ENCODE assay signal across 9 mouse cellular contexts in the genomic region with DNA sequence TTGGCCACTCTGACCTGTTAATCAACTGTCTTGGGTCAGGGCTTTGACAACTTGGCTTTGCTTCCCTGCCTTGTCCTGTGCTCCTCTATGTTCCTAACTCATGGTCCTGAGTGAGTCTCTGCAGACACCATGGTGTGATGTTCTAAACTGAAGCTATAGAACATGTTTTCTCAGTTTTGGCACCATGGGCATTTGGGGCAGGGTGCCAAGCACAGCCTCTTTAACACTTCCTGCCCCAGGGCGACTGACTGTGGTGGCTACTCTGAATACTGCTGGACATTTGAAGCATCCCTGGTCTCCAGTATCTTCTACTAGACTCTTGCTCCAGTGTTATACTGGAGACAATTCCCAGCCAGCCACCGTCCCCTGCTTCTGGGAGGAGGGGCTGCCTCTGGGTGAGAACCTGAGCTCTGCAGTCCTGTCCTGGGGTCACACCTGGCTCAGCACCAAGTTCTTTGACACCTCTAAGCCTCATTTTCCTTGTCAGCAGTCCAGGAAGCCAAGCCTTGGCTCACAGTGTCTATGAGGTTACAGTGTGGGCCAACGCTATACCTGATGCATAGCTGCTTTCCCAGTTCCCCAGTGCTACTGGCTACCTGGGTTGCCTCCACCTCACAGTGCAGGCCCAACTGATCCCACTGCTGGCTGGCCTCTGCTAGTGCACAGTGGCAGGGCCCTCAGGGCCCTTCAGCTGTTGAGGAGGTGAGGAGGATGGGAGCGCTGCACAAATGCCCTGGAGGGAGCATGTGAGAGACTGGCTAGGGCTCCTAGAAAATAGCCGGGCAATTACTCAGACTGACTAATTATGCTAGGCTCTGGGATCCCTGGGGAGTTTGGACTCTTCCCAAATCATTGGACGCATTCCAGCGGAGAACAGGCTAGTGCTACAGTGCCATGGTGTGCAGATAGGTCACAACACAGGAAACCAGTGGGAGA. TPM values are rescaled to one million over a fixed set of nuclear protein-coding genes. Genes with fewer than 3 reads are reported as not detected.
DNase-seq lines count a peak whose midpoint lies in the region; ATAC-seq lines count a peak whose summit lies in the region.
"Had no signal": no experiment of that assay in that cellular context is flagged by ENCODE, and none has a peak within 500 bp of the region (broad histone marks: within the 10 kb centered on the region; RNA-seq: fewer than 3 reads in every experiment).

No protein-coding gene starts in this region.

- H3K4me1 ChIP-seq in hindbrain, embryonic 10.5 days (replicated peaks), result peaks cover 22% of the 10 kb centered on the region
- H3K4me1 ChIP-seq in midbrain, embryonic 16.5 days (ENCODE audit: control insufficient read depth, insufficient read depth, low read length), result peaks cover 13% of the 10 kb centered on the region

- no peak overlapping the region for H3K4me3 ChIP-seq in hindbrain, embryonic 10.5 days
- H3K4me3 ChIP-seq in midbrain, embryonic 16.5 days (ENCODE audit: low read depth, low read length), result no peak overlapping the region

- H3K9me3 ChIP-seq in hindbrain, embryonic 10.5 days, result no peaks in the 10 kb centered on the region
- H3K9me3 ChIP-seq in midbrain, embryonic 16.5 days (replicated peaks; ENCODE audit: control insufficient read depth, low read length, poor library complexity, severe bottlenecking), result no peaks in the 10 kb centered on the region

- no peak overlapping the region for H3K9ac ChIP-seq in midbrain, embryonic 16.5 days (ENCODE audit: low read depth, low read length)

- DNase-seq in frontal cortex, postnatal 14 days (ENCODE audit: low spot score in 2 of 2), result no peak
- peak; percentile 70 for DNase-seq in 3T3-L1 (ENCODE audit: low read depth, low spot score)
- peak; percentile 81 to 87 for DNase-seq in cerebellum, postnatal 25 days
- no peak for DNase-seq in hindbrain, embryonic 10.5 days (ENCODE audit: low spot score)
- DNase-seq in gastrocnemius, postnatal 10 days, result no peak
- no peak for DNase-seq in urinary bladder, adult 2 months (ENCODE audit: low spot score)

- WGBS in hindbrain, embryonic 10.5 days, result 71% methylated on average over 7 of the region's 7 CpGs
- WGBS in midbrain, embryonic 16.5 days, result 50% methylated on average over 7 of the region's 7 CpGs

- peaks cover 18% of the 10 kb centered on the region for H3K27me3 ChIP-seq in hindbrain, embryonic 10.5 days (ENCODE audit: insufficient read depth, poor library complexity, severe bottlenecking)
- H3K27me3 ChIP-seq in midbrain, embryonic 16.5 days (ENCODE audit: control insufficient read depth, insufficient read depth, low read depth, low read length), result no peaks in the 10 kb centered on the region

- no peaks in the 10 kb centered on the region for H3K36me3 ChIP-seq in hindbrain, embryonic 10.5 days
- no peaks in the 10 kb centered on the region for H3K36me3 ChIP-seq in midbrain, embryonic 16.5 days (ENCODE audit: control insufficient read depth, insufficient read depth, low read length)

- H3K27ac ChIP-seq in hindbrain, embryonic 10.5 days, result peak overlapping the region; percentile 0; the same call in 1 of the 2 replicates
- peak overlapping the region; percentile 60 for H3K27ac ChIP-seq in midbrain, embryonic 16.5 days (ENCODE audit: low read length)

- ATAC-seq in frontal cortex, adult (ENCODE audit: low TSS enrichment), result peak; percentile 41
- ATAC-seq in midbrain, embryonic 16.5 days, result peak; percentile 46

- H3K4me2 ChIP-seq in midbrain, embryonic 16.5 days (ENCODE audit: low read length), result no peak overlapping the region

RNA-seq across cellular contexts. Expression of a gene that starts 12.6 kb away (rescaled TPM):
- 22.8 and 35.7 TPM in 2 replicates for polyA plus RNA-seq in hindbrain, embryonic 10.5 days (2016; fragmentation: Nextera tagmentation; extraction: Ambion mirVana)
- 173 and 192 TPM in 2 replicates for polyA plus RNA-seq in midbrain, embryonic 16.5 days (2015; fragmentation: Nextera tagmentation; extraction: Ambion mirVana)
- total RNA-seq in gastrocnemius, postnatal 10 days (2021), result 100 to 1,000 TPM; 122 to 132 TPM
- polyA plus RNA-seq in urinary bladder, adult 2 months (2012; rRNA removed), result 80.3 and 83.2 TPM in 2 replicates

RNA-seq across cellular contexts. Expression of a gene that starts 25.1 kb away (rescaled TPM):
- 16.5 and 19.3 TPM in 2 replicates for polyA plus RNA-seq in hindbrain, embryonic 10.5 days (2016; fragmentation: Nextera tagmentation; extraction: Ambion mirVana)
- 16.6 and 23.3 TPM in 2 replicates for polyA plus RNA-seq in midbrain, embryonic 16.5 days (2015; fragmentation: Nextera tagmentation; extraction: Ambion mirVana)
- total RNA-seq in gastrocnemius, postnatal 10 days (2021), result 10 to 100 TPM; 19.6 to 29.4 TPM
- polyA plus RNA-seq in urinary bladder, adult 2 months (2012; rRNA removed), result 30.2 and 34.5 TPM in 2 replicates

RNA-seq across cellular contexts. Expression of a gene that starts 34.4 kb away (rescaled TPM):
- polyA plus RNA-seq in hindbrain, embryonic 10.5 days (2016; fragmentation: Nextera tagmentation; extraction: Ambion mirVana), result 125 and 159 TPM in 2 replicates
- polyA plus RNA-seq in midbrain, embryonic 16.5 days (2015; fragmentation: Nextera tagmentation; extraction: Ambion mirVana), result 78.0 and 85.0 TPM in 2 replicates
- 10 to 100 TPM; 66.4 to 74.0 TPM for total RNA-seq in gastrocnemius, postnatal 10 days (2021)
- 44.5 and 50.0 TPM in 2 replicates for polyA plus RNA-seq in urinary bladder, adult 2 months (2012; rRNA removed)

RNA-seq across cellular contexts. Expression of a gene that starts 55.0 kb away (rescaled TPM):
- 0.07 and 0.10 TPM in 2 replicates for polyA plus RNA-seq in hindbrain, embryonic 10.5 days (2016; fragmentation: Nextera tagmentation; extraction: Ambion mirVana)
- polyA plus RNA-seq in midbrain, embryonic 16.5 days (2015; fragmentation: Nextera tagmentation; extraction: Ambion mirVana), result 0.08 TPM in 1 of 2 replicates, not detected in the other
- total RNA-seq in gastrocnemius, postnatal 10 days (2021), result not detected
- not detected in 2 replicates for polyA plus RNA-seq in urinary bladder, adult 2 months (2012; rRNA removed)
- total RNA-seq: hematopoietic stem cell, adult 5-6 weeks had no signal

Comparison
In these comparisons a context has a peak if more than half of its experiments do, and no peak if none do; other contexts are left out.
1. DNase-seq: peak in 3T3-L1 (single experiment) and cerebellum, postnatal 25 days (2 of 2); none in frontal cortex, postnatal 14 days (0 of 2), hindbrain, embryonic 10.5 days (single experiment), gastrocnemius, postnatal 10 days (single experiment) and urinary bladder, adult 2 months (single experiment).